Mouse (Mus musculus) ES-CJ7 (cell line): ENCODE measurements at regions not wholly inside any gene's neighbourhood (a gene's known extent, or its start where the extent isn't known, plus 50 kb on each side); places are given as distances from the start of the nearest gene placed in this dataset.

Experiments
- DNase-seq: peaks from one replicate; pipeline ENCODE4 v3.0.0; 2011; ENCODE audit warnings: low read depth, low spot score

DNA sequence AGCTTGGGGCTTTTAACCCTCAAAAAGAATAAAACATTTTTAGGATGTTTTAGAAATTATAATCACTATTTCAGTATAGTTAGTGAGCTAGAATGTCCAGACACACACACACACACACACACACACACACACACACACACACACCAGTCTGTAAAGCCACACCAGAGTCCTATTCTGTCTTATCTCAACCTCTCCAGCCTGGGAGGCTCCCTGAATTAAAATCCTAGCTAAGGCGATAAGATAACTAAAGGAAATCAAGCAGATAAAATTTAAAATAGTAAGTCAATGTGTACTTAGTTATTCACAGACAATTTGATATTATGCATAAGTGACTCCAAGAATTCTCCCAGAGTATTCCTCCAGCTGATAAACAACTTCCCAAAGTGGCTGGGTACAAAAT, 421.2 kb upstream of the Vstm2a start:
- DNase-seq = no peak

GRCm38 (mm10) chr11:15838640-15839226, 418.8 kb upstream of the Vstm2a start:
- DNase-seq = no peak

DNA sequence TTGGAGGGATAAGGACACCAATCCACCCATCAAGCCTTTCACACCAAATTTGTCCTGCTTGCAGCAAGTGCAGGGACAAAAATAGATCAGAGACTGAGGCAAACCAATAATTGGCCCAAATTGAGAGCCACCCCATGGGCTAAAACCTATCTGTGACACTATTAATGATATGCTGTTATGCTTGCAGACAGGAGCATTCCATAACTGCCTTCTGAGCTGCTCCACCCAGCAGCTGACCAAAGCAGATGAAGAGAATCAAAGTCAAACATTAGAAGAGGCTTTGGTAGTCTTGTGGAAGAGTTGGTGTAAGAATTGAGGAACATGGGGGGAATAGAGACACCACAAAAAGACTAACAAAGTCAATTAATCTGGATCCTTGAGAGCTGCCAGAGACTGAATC, 418.3 kb upstream of the Vstm2a start:
- DNase-seq = no peak

GRCm38 (mm10) chr11:15879136-15879535, 378.4 kb upstream of the Vstm2a start:
- peak; percentile 75 for DNase-seq
